Mouse (Mus musculus) 3134 (cell line): ENCODE results near the gene Nps.

Experiments used
- DNase-seq: peaks from one replicate; pipeline ENCODE4 v3.0.0-alpha.2; 2011; ENCODE audit warnings: low spot score; ENCODE audit not compliant: insufficient read length; ENCODE audit errors: extremely low read depth

Gene Nps

DNA sequence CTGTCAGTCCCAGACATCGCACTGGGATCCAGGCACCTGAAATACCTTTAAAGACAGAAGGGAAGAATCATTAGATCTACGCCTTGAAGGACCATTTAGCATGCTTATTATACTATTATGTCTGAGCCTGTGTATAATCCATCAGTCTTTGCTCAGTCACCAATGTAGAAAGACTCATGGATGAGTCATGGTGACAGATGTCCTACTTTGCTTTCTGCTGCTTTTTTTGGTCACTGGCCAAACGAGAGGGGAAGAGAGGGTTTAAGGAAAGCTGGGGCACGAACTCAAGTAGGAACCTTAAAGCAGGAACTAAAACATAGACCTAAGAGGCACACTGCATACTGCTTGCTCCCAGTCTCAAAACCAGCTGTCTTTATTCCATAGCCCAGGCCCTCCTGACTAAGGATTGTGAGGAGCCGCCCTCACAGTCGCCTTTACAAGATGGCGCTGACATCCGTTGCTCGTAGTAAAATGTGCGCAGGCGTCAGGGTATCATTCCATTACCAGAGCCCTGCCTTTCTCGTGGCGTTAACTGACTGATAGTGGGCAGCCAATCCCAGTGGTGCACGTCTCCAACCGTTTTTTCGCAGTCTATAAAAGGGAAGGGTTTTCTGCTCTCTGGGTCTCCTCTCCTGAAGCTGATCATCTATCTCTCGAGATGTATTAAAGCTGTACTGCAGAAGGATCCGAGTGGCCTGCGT, at the start of gene Nps:
Gene Nps (plus strand): TSS at position 651 of the 701 bp plus-strand sequence.
- peak; percentile 12 for DNase-seq

DNA sequence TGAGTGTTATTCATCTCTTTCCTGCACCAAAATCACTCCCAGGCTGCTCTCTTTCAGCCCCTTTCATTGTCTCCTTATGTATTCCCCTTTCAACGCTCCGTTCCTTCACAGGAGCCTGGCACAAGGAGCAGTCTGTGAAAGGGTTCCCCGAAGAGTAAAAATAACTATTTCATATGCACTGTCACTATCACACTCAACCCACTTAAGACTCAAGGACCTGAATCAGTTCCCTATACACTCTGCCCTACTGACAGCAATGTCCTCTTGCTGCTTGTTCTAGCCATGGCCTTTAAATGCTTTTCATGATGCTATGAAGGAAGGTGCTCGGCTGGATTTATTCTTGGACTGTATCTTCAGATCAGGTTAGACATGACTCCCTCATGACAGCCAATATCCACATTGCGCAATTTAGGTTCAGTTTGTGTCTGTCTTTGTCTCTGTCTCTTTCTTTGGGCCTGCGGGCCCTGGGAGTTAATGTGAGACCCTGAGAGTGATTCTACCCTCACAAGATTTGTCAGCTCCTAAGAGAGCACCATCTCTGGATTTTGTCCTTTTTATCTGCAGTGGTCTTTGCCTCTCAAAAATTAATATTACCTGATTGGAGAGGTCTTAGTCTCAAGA, 49.4 kb upstream of the Nps start:
- DNase-seq = no peak

DNA sequence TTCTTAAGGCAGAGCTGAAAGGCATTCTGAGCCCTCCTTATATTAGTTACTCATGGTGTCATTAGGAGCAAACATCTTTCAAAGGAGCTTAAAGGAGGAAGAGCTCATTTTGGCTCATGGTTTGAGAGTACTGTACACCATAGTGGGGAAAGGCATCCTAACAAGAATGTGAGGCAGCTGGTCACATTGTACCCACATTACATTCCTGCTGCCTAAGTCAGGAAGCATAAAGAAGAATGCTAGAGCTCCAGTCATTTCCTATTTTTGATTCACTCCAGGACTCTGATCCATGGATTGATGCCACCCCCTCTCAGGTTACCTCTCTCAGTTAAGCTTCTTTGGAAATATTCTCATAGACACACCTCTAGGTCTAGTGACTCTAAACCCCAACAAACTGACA, 48.2 kb upstream of the Nps start:
- DNase-seq = peak; percentile 50

GRCm38 (mm10) chr7:135210831-135211230, 47.7 kb upstream of the Nps start:
- DNase-seq = no peak

GRCm38 (mm10) chr7:135212505-135212904, 46.0 kb upstream of the Nps start:
- peak; percentile 50 for DNase-seq

GRCm38 (mm10) chr7:135221475-135221874, 37.0 kb upstream of the Nps start:
- DNase-seq = no peak

DNA sequence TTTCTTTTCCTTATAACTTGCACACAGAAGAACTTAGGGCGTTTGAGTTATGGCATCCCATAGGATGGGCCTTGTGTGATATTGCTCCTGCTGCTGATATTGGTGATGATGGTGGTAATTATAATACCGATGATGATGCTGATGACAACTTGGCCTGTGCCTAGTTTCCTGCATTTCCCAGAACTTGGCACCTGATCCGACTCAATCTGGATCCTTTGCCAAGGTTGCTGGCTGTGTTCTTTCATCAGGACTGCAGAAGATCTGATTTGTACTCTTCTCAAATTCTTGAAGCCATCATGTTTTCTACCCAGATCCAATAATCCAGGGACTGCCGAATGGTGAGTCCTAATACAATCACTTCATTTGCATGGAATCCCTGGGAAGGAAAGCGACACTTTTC, 32.5 kb upstream of the Nps start:
- DNase-seq = no peak

- DNase-seq = no peak
These were observed 21.4 kb upstream of the Nps start for GRCm38 (mm10) chr7:135237152-135237551.

DNA sequence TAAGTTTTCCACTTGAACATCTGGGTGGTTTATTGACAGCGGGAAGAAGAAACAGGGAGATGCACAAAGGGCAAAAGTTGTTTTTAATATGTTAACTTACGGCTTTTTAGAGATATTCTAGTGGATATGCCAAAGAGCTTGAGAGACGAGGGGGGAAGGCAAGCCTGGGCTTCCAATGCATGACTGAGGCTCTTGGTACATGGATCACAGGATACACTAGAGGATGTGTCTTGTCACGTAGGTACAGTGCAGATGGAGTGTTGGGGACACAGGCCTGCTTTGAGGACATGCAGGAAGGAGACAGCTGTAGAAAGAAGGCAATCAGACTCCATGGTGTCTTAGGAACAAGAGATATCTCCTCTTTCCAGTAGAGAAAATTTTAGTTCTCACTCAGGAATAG, 19.1 kb upstream of the Nps start:
- no peak for DNase-seq

- DNase-seq = no peak
These were observed 18.5 kb upstream of the Nps start for GRCm38 (mm10) chr7:135240006-135240405.

DNA sequence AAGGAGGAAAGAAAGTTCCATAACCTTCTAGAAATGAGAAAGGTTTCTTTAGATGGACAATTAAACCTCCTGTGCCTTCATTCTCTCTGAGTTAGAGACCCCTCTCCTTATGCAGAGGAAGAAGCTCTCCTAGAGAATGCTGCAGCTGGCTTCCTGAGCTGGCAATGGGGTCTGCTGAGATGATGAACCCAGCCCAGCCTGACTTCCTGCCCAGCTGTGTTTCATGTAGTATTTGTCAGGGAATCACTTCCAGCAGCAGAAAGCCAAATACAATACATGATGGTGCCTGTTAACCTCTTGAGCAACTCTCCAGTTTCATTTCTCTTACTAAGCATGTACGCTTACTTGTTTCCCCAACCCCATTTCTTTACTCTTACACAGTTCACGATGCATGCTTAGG, 17.9 kb upstream of the Nps start:
- no peak for DNase-seq

DNA sequence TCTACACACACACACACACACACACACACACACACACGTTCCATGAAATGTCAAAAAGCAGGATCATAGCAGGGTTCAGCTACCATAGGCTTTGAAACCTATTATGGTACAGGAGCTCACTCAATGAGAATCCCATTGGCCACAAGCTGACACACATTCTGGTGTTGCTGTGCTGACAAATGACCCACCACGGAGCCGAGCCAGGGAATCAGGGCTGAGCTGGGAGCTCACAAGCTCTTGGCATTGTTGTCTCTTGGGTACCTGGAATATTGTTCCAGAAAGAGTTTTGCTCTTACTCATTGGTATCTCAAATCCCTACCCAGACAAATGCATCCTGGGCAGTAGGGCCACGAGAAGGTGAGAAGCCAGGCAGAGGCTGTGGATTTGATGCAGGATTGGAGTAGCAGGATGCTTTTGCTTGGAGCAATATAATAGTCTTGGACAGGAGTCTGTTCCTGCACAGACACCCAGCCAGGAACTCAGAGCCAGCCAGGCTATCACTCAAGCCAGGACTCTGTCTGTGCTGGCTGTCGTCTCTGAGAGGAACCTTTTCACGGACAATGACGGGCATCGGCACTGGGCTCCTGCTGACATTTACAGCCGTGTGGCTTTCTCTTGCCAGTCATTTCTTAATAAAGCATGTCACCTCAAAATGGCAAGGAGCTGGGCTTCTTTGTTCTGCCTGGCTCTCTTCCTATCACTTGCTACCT, 14.2 kb upstream of the Nps start:
- no peak for DNase-seq

- DNase-seq = no peak
These were observed 12.1 kb upstream of the Nps start for GRCm38 (mm10) chr7:135246386-135246785.

GRCm38 (mm10) chr7:135253249-135253648, 5.3 kb upstream of the Nps start:
- DNase-seq = no peak

- no peak for DNase-seq
These were observed 4.1 kb upstream of the Nps start for GRCm38 (mm10) chr7:135254423-135254822.

DNA sequence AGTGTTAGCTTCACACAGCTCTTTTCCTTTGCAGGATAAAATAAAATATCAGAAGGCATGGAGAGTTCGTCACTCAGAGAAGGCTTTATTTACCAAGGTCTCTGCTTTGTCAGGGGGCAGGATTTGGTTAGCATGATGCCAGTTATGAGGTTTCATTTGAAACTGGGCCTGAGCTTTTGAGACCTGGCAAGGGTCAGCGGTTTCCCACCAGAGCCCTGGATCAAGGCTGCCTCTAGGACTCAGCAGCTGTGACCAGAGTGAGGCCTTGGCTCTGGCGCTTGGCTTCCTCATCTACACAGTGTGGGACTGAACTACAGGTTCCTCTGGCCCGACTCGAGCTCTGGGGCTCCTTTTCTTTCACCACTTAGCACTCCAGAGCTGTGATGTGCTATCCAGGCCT, 12.5 kb downstream of the Nps start:
- no peak for DNase-seq

GRCm38 (mm10) chr7:135283212-135283611, 24.7 kb downstream of the Nps start:
- no peak for DNase-seq

GRCm38 (mm10) chr7:135289976-135290375, 31.5 kb downstream of the Nps start:
- DNase-seq = no peak

GRCm38 (mm10) chr7:135291646-135292236, 33.2 kb downstream of the Nps start:
- no peak for DNase-seq

GRCm38 (mm10) chr7:135294498-135294897, 36.0 kb downstream of the Nps start:
- DNase-seq = no peak

GRCm38 (mm10) chr7:135304496-135304895, 46.0 kb downstream of the Nps start:
- DNase-seq = no peak
